In genomic region chr5:87931603-87932002, GRCm38 (mm10) we compare ENCODE assay signal across 24 mouse cellular contexts. TPM values are rescaled to one million over a fixed set of nuclear protein-coding genes. Genes with fewer than 3 reads are reported as not detected.
"Had no signal": no experiment of that assay in that cellular context is flagged by ENCODE, and none has a peak within 500 bp of the region (broad histone marks: within the 10 kb centered on the region; RNA-seq: fewer than 3 reads in every experiment).

No protein-coding gene starts in this region.

- H3K27me3 ChIP-seq: midbrain, embryonic 12.5 days; neural tube, embryonic 12.5 days; stomach, embryonic 15.5 days had no signal

- H3K4me1 ChIP-seq: midbrain, embryonic 10.5 days; midbrain, embryonic 12.5 days; neural tube, embryonic 12.5 days; stomach, embryonic 15.5 days had no signal

- H3K4me2 ChIP-seq: lung, embryonic 14.5 days; midbrain, embryonic 12.5 days; neural tube, embryonic 12.5 days; stomach, embryonic 15.5 days had no signal

- H3K27ac ChIP-seq: midbrain, embryonic 10.5 days; midbrain, embryonic 12.5 days; neural tube, embryonic 12.5 days; stomach, embryonic 15.5 days; stomach, postnatal 0 days had no signal

- H3K4me3 ChIP-seq: midbrain, embryonic 10.5 days; midbrain, embryonic 12.5 days; neural tube, embryonic 12.5 days; stomach, embryonic 15.5 days had no signal

- H3K9me3 ChIP-seq: midbrain, embryonic 10.5 days; midbrain, embryonic 12.5 days; neural tube, embryonic 12.5 days; stomach, embryonic 15.5 days had no signal

- H3K9ac ChIP-seq: lung, embryonic 14.5 days; midbrain, embryonic 12.5 days; neural tube, embryonic 12.5 days; stomach, embryonic 15.5 days had no signal

- H3K36me3 ChIP-seq: midbrain, embryonic 10.5 days; midbrain, embryonic 12.5 days; neural tube, embryonic 12.5 days; stomach, embryonic 15.5 days had no signal

- DNase-seq: lung, adult 18-20 months; lung, embryonic 14.5 days; lung, postnatal 10 days; lung, postnatal 4 days; midbrain, embryonic 14.5 days; right cerebral cortex, postnatal 14 days; thymus, adult 2 months; thymus, postnatal 25 days; thymus, postnatal 4 days had no signal

RNA-seq across cellular contexts. Expression of gene Csn3, which starts 6.2 kb away (rescaled TPM):
- total RNA-seq: megakaryocyte, adult 5-6 weeks; megakaryocyte-erythroid progenitor cell, adult 5-6 weeks; midbrain, postnatal 0 days; monocyte, adult 5-6 weeks; neutrophil, adult 5-6 weeks had no signal
- polyA plus RNA-seq: lung, embryonic 14.5 days; lung, embryonic 16.5 days; midbrain, embryonic 12.5 days; midbrain, embryonic 14.5 days; midbrain, postnatal 0 days; neural tube, embryonic 14.5 days; spleen, adult 2 months; testis, adult 2 months; urinary bladder, adult 2 months had no signal

RNA-seq across cellular contexts. Expression of gene 2310003L06Rik, which starts 37.7 kb away (rescaled TPM):
- total RNA-seq: megakaryocyte, adult 5-6 weeks; megakaryocyte-erythroid progenitor cell, adult 5-6 weeks; midbrain, postnatal 0 days; monocyte, adult 5-6 weeks; neutrophil, adult 5-6 weeks had no signal
- polyA plus RNA-seq: lung, embryonic 14.5 days; lung, embryonic 16.5 days; midbrain, embryonic 10.5 days; midbrain, embryonic 12.5 days; midbrain, embryonic 14.5 days; neural tube, embryonic 12.5 days; neural tube, embryonic 14.5 days; spleen, adult 2 months; stomach, embryonic 15.5 days; stomach, postnatal 0 days; testis, adult 2 months; thymus, adult 2 months; urinary bladder, adult 2 months had no signal

RNA-seq across cellular contexts. Expression of gene Gm28434, which starts 37.7 kb away (rescaled TPM):
- total RNA-seq: megakaryocyte, adult 5-6 weeks; megakaryocyte-erythroid progenitor cell, adult 5-6 weeks; midbrain, postnatal 0 days; monocyte, adult 5-6 weeks; neutrophil, adult 5-6 weeks had no signal
- polyA plus RNA-seq: lung, embryonic 14.5 days; lung, embryonic 16.5 days; midbrain, embryonic 10.5 days; midbrain, embryonic 12.5 days; midbrain, embryonic 14.5 days; midbrain, postnatal 0 days; neural tube, embryonic 12.5 days; neural tube, embryonic 14.5 days; spleen, adult 2 months; stomach, embryonic 15.5 days; stomach, postnatal 0 days; testis, adult 2 months; thymus, adult 2 months; urinary bladder, adult 2 months had no signal

RNA-seq across cellular contexts. Expression of gene Odam, which starts 46.8 kb away (rescaled TPM):
- total RNA-seq: megakaryocyte, adult 5-6 weeks; megakaryocyte-erythroid progenitor cell, adult 5-6 weeks; midbrain, postnatal 0 days; monocyte, adult 5-6 weeks; neutrophil, adult 5-6 weeks had no signal
- polyA plus RNA-seq: lung, embryonic 14.5 days; lung, embryonic 16.5 days; midbrain, embryonic 10.5 days; midbrain, embryonic 12.5 days; midbrain, embryonic 14.5 days; midbrain, postnatal 0 days; neural tube, embryonic 12.5 days; neural tube, embryonic 14.5 days; spleen, adult 2 months; stomach, embryonic 15.5 days; stomach, postnatal 0 days; testis, adult 2 months had no signal

RNA-seq across cellular contexts. Expression of gene Cabs1, which starts 47.6 kb away (rescaled TPM):
- total RNA-seq: megakaryocyte, adult 5-6 weeks; megakaryocyte-erythroid progenitor cell, adult 5-6 weeks; midbrain, postnatal 0 days; monocyte, adult 5-6 weeks; neutrophil, adult 5-6 weeks had no signal
- polyA plus RNA-seq: lung, embryonic 14.5 days; lung, embryonic 16.5 days; midbrain, embryonic 10.5 days; midbrain, embryonic 12.5 days; midbrain, embryonic 14.5 days; midbrain, postnatal 0 days; neural tube, embryonic 12.5 days; neural tube, embryonic 14.5 days; spleen, adult 2 months; stomach, embryonic 15.5 days; stomach, postnatal 0 days; thymus, adult 2 months; urinary bladder, adult 2 months had no signal
